Mouse (Mus musculus): Measurements from ENCODE around the gene Hoxc5.

- TF ChIP-seq CTCF (IDR thresholded peaks at IDR 0.05; ENCODE audit: low read depth): no peak
- no peak for TF ChIP-seq EP300 (IDR thresholded peaks at IDR 0.05; ENCODE audit: low read depth)
Observed at GRCm38 (mm10) chr15:102931706-102932358, 35.4 kb upstream of the Hoxc5 start.

Measured in heart, postnatal 0 days (tissue).